Mouse (Mus musculus): ENCODE data around the gene Hoxd9.

DNA sequence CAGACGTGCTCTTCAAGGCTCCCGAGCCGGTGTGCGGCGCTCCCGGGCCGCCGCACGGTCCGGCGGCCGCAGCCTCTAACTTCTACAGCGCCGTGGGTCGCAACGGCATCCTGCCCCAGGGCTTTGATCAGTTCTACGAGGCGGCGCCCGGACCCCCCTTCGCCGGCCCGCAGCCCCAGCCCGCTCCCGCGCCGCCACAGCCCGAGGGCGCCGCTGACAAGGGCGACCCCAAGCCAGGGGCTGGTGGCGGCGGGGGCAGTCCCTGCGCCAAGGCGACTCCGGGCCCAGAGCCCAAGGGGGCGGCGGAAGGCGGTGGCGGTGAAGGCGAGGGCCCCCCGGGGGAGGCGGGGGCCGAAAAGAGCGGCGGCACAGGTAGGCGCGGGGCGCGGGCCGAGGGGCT is 14.7 kb upstream of the Hoxd9 start:
- TF ChIP-seq EP300 (IDR thresholded peaks at IDR 0.05; ENCODE audit: low read depth) (no peak), CTCF (IDR thresholded peaks at IDR 0.05; ENCODE audit: low read depth) (no peak)
